Mouse (Mus musculus) bone marrow macrophage, adult 2 months (primary cell): ENCODE measurements around the gene Colgalt2.

ENCODE experiments used
- CTCF ChIP-seq: IDR thresholded peaks from 2 replicates; pipeline ENCODE4 v1.5.1; 2012; ENCODE audit warnings: low read depth, mild to moderate bottlenecking, low read length, moderate library complexity
- POLR2A ChIP-seq: IDR thresholded peaks from 2 replicates; pipeline ENCODE4 v1.6.1; 2012; ENCODE audit warnings: mild to moderate bottlenecking, low read depth, low read length, borderline replicate concordance

- TF ChIP-seq POLR2A (no peak), CTCF (no peak)
Measured at GRCm38 (mm10) chr1:152528778-152529177, 129.1 kb downstream of the Colgalt2 start.
